Mouse (Mus musculus) ES-Bruce4 (cell line): ENCODE measurements around the gene Mxd4.

Experiments
- CTCF ChIP-seq: IDR thresholded peaks from one replicate; pipeline ENCODE4 v1.8.1; 2011; ENCODE audit warnings: low read depth, low read length
- POLR2A ChIP-seq: IDR thresholded peaks from one replicate; pipeline ENCODE4 v1.8.1; 2011; ENCODE audit warnings: low read length; ENCODE audit not compliant: insufficient read depth

GRCm38 (mm10) chr5:34185051-34185580 lies 2.4 kb downstream of the Mxd4 start:
- TF ChIP-seq POLR2A, result no peak
- no peak for TF ChIP-seq CTCF
